Mouse (Mus musculus) embryonic fibroblast, embryonic 13.5 days (primary cell): ENCODE data around the gene Gm20388. TPM values are rescaled to one million over a fixed set of nuclear protein-coding genes. Genes with fewer than 3 reads are reported as not detected.

ENCODE experiments used
- H3K27ac ChIP-seq: 2 replicates; pipeline ENCODE4 v1.5.1; 2012; ENCODE audit warnings: low read length, control low read depth, inconsistent platforms; ENCODE audit not compliant: insufficient read depth
- H3K4me1 ChIP-seq: 2 replicates; pipeline ENCODE4 v1.6.1; 2011; ENCODE audit warnings: low read length; ENCODE audit not compliant: control insufficient read depth, insufficient read depth
- H3K4me3 ChIP-seq: 2 replicates; pipeline ENCODE4 v1.5.1; 2011; ENCODE audit warnings: mild to moderate bottlenecking, control low read depth, low read length; ENCODE audit not compliant: insufficient read depth
- CTCF ChIP-seq: IDR thresholded peaks from 2 replicates; pipeline ENCODE4 v1.5.1; 2011; ENCODE audit warnings: mild to moderate bottlenecking, control low read depth, low read length, moderate library complexity, borderline replicate concordance; ENCODE audit not compliant: insufficient read depth
- POLR2A ChIP-seq: IDR thresholded peaks from 2 replicates; pipeline ENCODE4 v1.6.1; 2011; ENCODE audit warnings: low read depth, mild to moderate bottlenecking, control low read depth, low read length, moderate library complexity
- polyA plus RNA-seq: library from polyadenylated mRNA; stranded (reverse); fragments of >200 nt; gene quantifications from 2 replicates; pipeline ENCODE4 v1.2.4, GENCODE M21; 2011; ENCODE audit warnings: low read depth; ENCODE audit not compliant: missing spikeins, insufficient read length

Gm20388 gene
- polyA plus RNA-seq, 1 experiment: 82.8 TPM

DNA sequence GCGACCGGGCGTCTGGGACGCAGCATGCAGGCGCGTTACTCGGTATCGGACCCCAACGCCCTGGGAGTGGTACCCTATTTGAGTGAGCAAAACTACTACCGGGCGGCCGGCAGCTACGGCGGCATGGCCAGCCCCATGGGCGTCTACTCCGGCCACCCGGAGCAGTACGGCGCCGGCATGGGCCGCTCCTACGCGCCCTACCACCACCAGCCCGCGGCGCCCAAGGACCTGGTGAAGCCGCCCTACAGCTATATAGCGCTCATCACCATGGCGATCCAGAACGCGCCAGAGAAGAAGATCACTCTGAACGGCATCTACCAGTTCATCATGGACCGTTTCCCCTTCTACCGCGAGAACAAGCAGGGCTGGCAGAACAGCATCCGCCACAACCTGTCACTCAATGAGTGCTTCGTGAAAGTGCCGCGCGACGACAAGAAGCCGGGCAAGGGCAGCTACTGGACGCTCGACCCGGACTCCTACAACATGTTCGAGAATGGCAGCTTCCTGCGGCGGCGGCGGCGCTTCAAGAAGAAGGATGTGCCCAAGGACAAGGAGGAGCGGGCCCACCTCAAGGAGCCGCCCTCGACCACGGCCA lies 1206.0 kb downstream of the Gm20388 start:
- H3K4me1 ChIP-seq: no peaks in the 10 kb centered on the region
- TF ChIP-seq CTCF: no peak
- TF ChIP-seq POLR2A: no peak
- H3K27ac ChIP-seq: peak overlapping the region; percentile 91
- peak overlapping the region; percentile 83 for H3K4me3 ChIP-seq

GRCm38 (mm10) chr8:121117186-121117651 lies 1206.6 kb downstream of the Gm20388 start:
- peak overlapping the region; percentile 91 for H3K27ac ChIP-seq

DNA sequence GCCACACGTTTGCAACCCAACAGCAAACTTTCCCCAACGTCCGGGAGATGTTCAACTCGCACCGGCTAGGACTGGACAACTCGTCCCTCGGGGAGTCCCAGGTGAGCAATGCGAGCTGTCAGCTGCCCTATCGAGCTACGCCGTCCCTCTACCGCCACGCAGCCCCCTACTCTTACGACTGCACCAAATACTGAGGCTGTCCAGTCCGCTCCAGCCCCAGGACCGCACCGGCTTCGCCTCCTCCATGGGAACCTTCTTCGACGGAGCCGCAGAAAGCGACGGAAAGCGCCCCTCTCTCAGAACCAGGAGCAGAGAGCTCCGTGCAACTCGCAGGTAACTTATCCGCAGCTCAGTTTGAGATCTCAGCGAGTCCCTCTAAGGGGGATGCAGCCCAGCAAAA lies 1207.3 kb downstream of the Gm20388 start:
- peak overlapping the region; percentile 47 for H3K27ac ChIP-seq
- H3K4me3 ChIP-seq: peak overlapping the region; percentile 83
- TF ChIP-seq POLR2A (no peak), CTCF (no peak)
- H3K4me1 ChIP-seq: peaks cover under 1% of the 10 kb centered on the region; the same call in 1 of the 2 replicates

More at GRCm38 (mm10) chr8:121117186-121117651, 1206.6 kb downstream of the Gm20388 start:
- H3K4me3 ChIP-seq: peak overlapping the region; percentile 83
- TF ChIP-seq POLR2A: no peak
- TF ChIP-seq CTCF: no peak
- H3K4me1 ChIP-seq: no peaks in the 10 kb centered on the region; the same call in 1 of the 2 replicates

DNA sequence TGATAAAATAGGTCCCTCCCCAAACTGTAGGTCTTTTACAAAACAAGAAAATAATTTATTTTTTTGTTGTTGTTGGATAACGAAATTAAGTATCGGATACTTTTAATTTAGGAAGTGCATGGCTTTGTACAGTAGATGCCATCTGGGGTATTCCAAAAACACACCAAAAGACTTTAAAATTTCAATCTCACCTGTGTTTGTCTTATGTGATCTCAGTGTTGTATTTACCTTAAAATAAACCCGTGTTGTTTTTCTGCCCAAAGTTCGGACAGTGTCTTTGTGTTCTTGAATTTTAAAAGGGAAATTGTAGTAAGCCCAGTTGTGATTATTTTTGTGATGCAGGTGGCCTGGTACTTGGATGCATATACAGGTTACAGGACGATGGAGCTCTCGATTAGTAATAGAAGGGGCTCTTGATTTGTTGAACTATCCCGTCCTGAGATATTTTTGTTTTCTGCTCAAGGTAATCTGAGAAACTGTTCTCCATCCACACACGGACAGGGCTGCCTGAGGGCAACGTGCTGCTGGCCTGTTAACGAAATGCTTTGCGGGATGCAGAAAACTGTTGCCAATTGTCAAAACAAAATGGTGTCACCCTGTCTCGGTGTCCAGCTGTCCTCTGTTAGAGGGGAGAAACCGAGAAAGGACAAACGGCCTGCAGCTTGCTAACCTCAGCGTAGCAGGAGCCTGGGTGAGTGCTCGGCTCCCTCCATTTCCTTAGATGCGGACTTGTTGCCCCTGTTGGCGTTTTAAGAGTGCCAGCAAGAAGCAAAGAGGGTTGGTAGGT lies 1208.2 kb downstream of the Gm20388 start:
- no peak for TF ChIP-seq POLR2A
- no peak for TF ChIP-seq CTCF
- H3K27ac ChIP-seq: peak overlapping the region; percentile 14; the same call in 1 of the 2 replicates
- H3K4me1 ChIP-seq: peaks cover 3% of the 10 kb centered on the region; the same call in 1 of the 2 replicates
- H3K4me3 ChIP-seq: peak overlapping the region; percentile 83

- TF ChIP-seq CTCF (no peak), POLR2A (no peak)
- Histone ChIP-seq H3K4me1 (peaks cover 3% of the 10 kb centered on the region), H3K27ac (peak overlapping the region; percentile 53), H3K4me3 (peak overlapping the region; percentile 83)
Measured at GRCm38 (mm10) chr8:121119635-121120455, 1209.2 kb downstream of the Gm20388 start.

DNA sequence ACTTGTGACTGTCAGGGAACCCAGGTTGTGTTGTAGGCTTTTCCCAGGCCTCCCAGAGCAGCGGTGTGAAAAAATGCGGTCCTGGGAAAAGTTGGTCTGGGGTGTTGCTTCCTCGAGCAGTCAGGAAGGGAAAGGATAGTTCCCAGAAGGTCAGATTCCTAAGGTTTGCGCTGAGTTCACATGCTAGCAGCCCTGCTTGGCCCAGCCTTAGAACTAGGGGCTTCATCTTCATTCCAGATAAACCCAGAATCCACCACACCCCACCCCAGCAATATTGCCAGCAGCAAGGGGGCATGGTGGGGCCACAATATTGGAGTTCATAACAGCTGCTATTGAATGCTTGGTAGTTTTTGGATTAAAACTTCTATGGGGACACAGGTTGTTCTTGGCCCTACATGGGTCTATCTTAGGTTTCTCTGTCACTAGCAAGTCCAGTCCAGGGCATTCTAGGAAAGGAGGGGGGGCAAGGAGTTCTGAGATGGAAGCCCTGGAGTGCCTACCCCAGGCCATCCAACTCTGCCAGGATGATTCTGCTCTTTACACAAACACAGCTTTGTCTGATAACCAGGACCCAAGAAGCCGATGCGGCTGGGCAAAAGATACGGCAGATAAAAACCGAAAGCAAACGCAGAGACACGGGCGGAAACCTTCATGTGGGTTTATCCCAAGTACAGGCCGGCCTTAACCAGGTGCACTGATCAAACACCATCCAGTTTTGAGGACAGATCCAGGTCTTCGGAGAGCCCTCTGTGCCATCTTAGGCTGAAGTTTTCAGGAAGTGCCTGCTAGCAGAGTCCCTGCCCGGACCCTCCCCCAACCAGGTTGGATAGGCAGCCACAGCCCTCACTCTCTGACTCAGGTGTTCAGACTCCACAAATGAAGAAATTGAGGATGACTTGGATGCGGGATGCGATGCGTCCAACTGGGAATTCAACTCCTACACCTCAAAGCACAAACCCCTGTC lies 1210.1 kb downstream of the Gm20388 start:
- H3K27ac ChIP-seq: peak overlapping the region; percentile 53
- TF ChIP-seq POLR2A (no peak), CTCF (no peak)
- H3K4me3 ChIP-seq: peak overlapping the region; percentile 83
- H3K4me1 ChIP-seq: peaks cover 3% of the 10 kb centered on the region

- TF ChIP-seq POLR2A: no peak
- TF ChIP-seq CTCF: no peak
- no peak overlapping the region for H3K4me3 ChIP-seq
- H3K27ac ChIP-seq: peak overlapping the region; percentile 34
- peaks cover 3% of the 10 kb centered on the region for H3K4me1 ChIP-seq
Measured at GRCm38 (mm10) chr8:121121704-121122103, 1211.1 kb downstream of the Gm20388 start.

- Histone ChIP-seq H3K4me3 (no peak overlapping the region), H3K27ac (peak overlapping the region; percentile 16; the same call in 1 of the 2 replicates), H3K4me1 (peaks cover 3% of the 10 kb centered on the region)
- no peak for TF ChIP-seq CTCF
- TF ChIP-seq POLR2A: no peak
Measured at GRCm38 (mm10) chr8:121122368-121122767, 1211.7 kb downstream of the Gm20388 start.
